Comparison of ENCODE assay signal across 14 mouse cellular contexts in genomic region chr10:90579970-90580369, GRCm38 (mm10).
"Had no signal": no experiment of that assay in that cellular context is flagged by ENCODE, and none has a peak within 500 bp of the region (broad histone marks: within the 10 kb centered on the region; RNA-seq: fewer than 3 reads in every experiment).

No protein-coding gene starts in this region.

- H3K36me3 ChIP-seq: kidney, embryonic 15.5 days; limb, embryonic 13.5 days; midbrain, embryonic 12.5 days; neural tube, embryonic 13.5 days had no signal

- H3K9me3 ChIP-seq: kidney, embryonic 15.5 days; limb, embryonic 13.5 days; midbrain, embryonic 12.5 days; neural tube, embryonic 13.5 days had no signal

- DNase-seq: kidney, adult 2 months; kidney, postnatal 14 days; layer of hippocampus, adult 9-11 months; layer of hippocampus, postnatal 36 days; left cerebral cortex, postnatal 4 days; lung, adult 18-20 months; right cerebral cortex, postnatal 25 days; thymus, postnatal 4 days had no signal

- H3K9ac ChIP-seq: kidney, embryonic 15.5 days; limb, embryonic 13.5 days; liver, embryonic 14.5 days; midbrain, embryonic 12.5 days; neural tube, embryonic 13.5 days had no signal

- H3K4me2 ChIP-seq: kidney, embryonic 15.5 days; limb, embryonic 13.5 days; midbrain, embryonic 12.5 days had no signal

- H3K27ac ChIP-seq: kidney, embryonic 15.5 days; limb, embryonic 13.5 days; liver, embryonic 14.5 days; midbrain, embryonic 12.5 days; neural tube, embryonic 13.5 days; stomach, postnatal 0 days had no signal

- H3K4me3 ChIP-seq: kidney, embryonic 15.5 days; limb, embryonic 13.5 days; midbrain, embryonic 12.5 days; neural tube, embryonic 13.5 days had no signal

- H3K27me3 ChIP-seq: kidney, embryonic 15.5 days; midbrain, embryonic 12.5 days; neural tube, embryonic 13.5 days had no signal
